Mouse (Mus musculus): ENCODE measurements at regions not wholly inside any gene's neighbourhood (a gene's known extent, or its start where the extent isn't known, plus 50 kb on each side); places are given as distances from the start of the nearest gene placed in this dataset.
"Not testable (repeated sequence)": the region's sequence is repeated elsewhere in the genome, so short reads cannot be mapped to it uniquely, and the experiment has no call there.

GRCm38 (mm10) chr14:53729149-53729548, 524.8 kb downstream of the Dad1 start:
- not testable (repeated sequence) for DNase-seq (ENCODE audit: low read depth, low spot score)

GRCm38 (mm10) chr14:53726914-53727313, 527.0 kb downstream of the Dad1 start:
- DNase-seq (ENCODE audit: low read depth, low spot score): not testable (repeated sequence)

GRCm38 (mm10) chr14:53723611-53724010, 530.3 kb downstream of the Dad1 start:
- not testable (repeated sequence) for DNase-seq (ENCODE audit: low read depth, low spot score)

GRCm38 (mm10) chr14:53721901-53722300, 532.0 kb downstream of the Dad1 start:
- DNase-seq (ENCODE audit: low read depth, low spot score): not testable (repeated sequence)

- DNase-seq (ENCODE audit: low read depth, low spot score): peak; percentile 12
These were observed 544.3 kb downstream of the Dad1 start for GRCm38 (mm10) chr14:53709627-53710026.

- not testable (repeated sequence) for DNase-seq (ENCODE audit: low read depth, low spot score)
These were observed 549.6 kb downstream of the Dad1 start for GRCm38 (mm10) chr14:53704351-53704750.

- DNase-seq (ENCODE audit: low read depth, low spot score): peak; percentile 31
These were observed 550.3 kb downstream of the Dad1 start for GRCm38 (mm10) chr14:53703593-53703992.

GRCm38 (mm10) chr14:53684100-53684499, 569.8 kb downstream of the Dad1 start:
- DNase-seq (ENCODE audit: low read depth, low spot score): peak; percentile 30

GRCm38 (mm10) chr14:53683361-53684015, 570.4 kb downstream of the Dad1 start:
- peak; percentile 16 for DNase-seq (ENCODE audit: low read depth, low spot score)

GRCm38 (mm10) chr14:53682679-53683078, 571.2 kb downstream of the Dad1 start:
- not testable (repeated sequence) for DNase-seq (ENCODE audit: low read depth, low spot score)

GRCm38 (mm10) chr14:53681320-53681719, 572.6 kb downstream of the Dad1 start:
- DNase-seq (ENCODE audit: low read depth, low spot score): not testable (repeated sequence)

- DNase-seq (ENCODE audit: low read depth, low spot score): peak; percentile 31
These were observed 588.2 kb downstream of the Dad1 start for GRCm38 (mm10) chr14:53665681-53666080.

- not testable (repeated sequence) for DNase-seq (ENCODE audit: low read depth, low spot score)
These were observed 591.1 kb downstream of the Dad1 start for GRCm38 (mm10) chr14:53662700-53663355.

- not testable (repeated sequence) for DNase-seq (ENCODE audit: low read depth, low spot score)
These were observed 599.2 kb downstream of the Dad1 start for GRCm38 (mm10) chr14:53654669-53655068.

GRCm38 (mm10) chr14:53651061-53651460, 602.8 kb downstream of the Dad1 start:
- DNase-seq (ENCODE audit: low read depth, low spot score): not testable (repeated sequence)

- not testable (repeated sequence) for DNase-seq (ENCODE audit: low read depth, low spot score)
These were observed 604.7 kb downstream of the Dad1 start for GRCm38 (mm10) chr14:53649189-53649588.

- DNase-seq (ENCODE audit: low read depth, low spot score): not testable (repeated sequence)
These were observed 613.5 kb downstream of the Dad1 start for GRCm38 (mm10) chr14:53640441-53640840.

GRCm38 (mm10) chr14:53637664-53638063, 616.2 kb downstream of the Dad1 start:
- peak; percentile 50 for DNase-seq (ENCODE audit: low read depth, low spot score)

- DNase-seq (ENCODE audit: low read depth, low spot score): not testable (repeated sequence)
These were observed 618.7 kb downstream of the Dad1 start for GRCm38 (mm10) chr14:53635206-53635605.

- not testable (repeated sequence) for DNase-seq (ENCODE audit: low read depth, low spot score)
These were observed 619.5 kb downstream of the Dad1 start for GRCm38 (mm10) chr14:53634320-53634979.

GRCm38 (mm10) chr14:53633743-53634142, 620.2 kb downstream of the Dad1 start:
- DNase-seq (ENCODE audit: low read depth, low spot score): not testable (repeated sequence)

- DNase-seq (ENCODE audit: low read depth, low spot score): not testable (repeated sequence)
These were observed 632.5 kb downstream of the Dad1 start for GRCm38 (mm10) chr14:53621376-53621775.
